Mouse (Mus musculus) bone marrow, adult 2 months (tissue): Measurements from ENCODE around the gene Mif4gd.

ENCODE experiments used
- CTCF ChIP-seq: fragments of 200-500 bp; IDR thresholded peaks from 2 replicates; pipeline ENCODE4 v1.5.1; 2011; ENCODE audit warnings: low read length, control low read depth; ENCODE audit not compliant: control insufficient read depth, insufficient read depth
- POLR2A ChIP-seq: fragments of 200-500 bp; IDR thresholded peaks from 2 replicates; pipeline ENCODE4 v1.6.1; 2011; ENCODE audit warnings: low read depth, mild to moderate bottlenecking, control low read depth, low read length, borderline replicate concordance; ENCODE audit not compliant: control insufficient read depth

- TF ChIP-seq CTCF = no peak
- no peak for TF ChIP-seq POLR2A
Measured at GRCm38 (mm10) chr11:115641664-115642036, 28.9 kb upstream of the Mif4gd start.
